ENCODE assay signal across 11 mouse cellular contexts in genomic region chr7:58626305-58627155, GRCm38 (mm10). TPM values are rescaled to one million over a fixed set of nuclear protein-coding genes. Genes with fewer than 3 reads are reported as not detected.
DNase-seq lines count a peak whose midpoint lies in the region; ATAC-seq and TF ChIP-seq lines count a peak whose summit lies in the region.
"Had no signal": no experiment of that assay in that cellular context is flagged by ENCODE, and none has a peak within 500 bp of the region (broad histone marks: within the 10 kb centered on the region; RNA-seq: fewer than 3 reads in every experiment).

No protein-coding gene starts in this region.

- no peaks in the 10 kb centered on the region for H3K27me3 ChIP-seq in hindbrain, embryonic 14.5 days (ENCODE audit: control insufficient read depth, insufficient read depth, low read length)
- no peaks in the 10 kb centered on the region for H3K27me3 ChIP-seq in hindbrain, embryonic 10.5 days (ENCODE audit: insufficient read depth, poor library complexity, severe bottlenecking)
- no peaks in the 10 kb centered on the region for H3K27me3 ChIP-seq in lung, embryonic 16.5 days (ENCODE audit: control insufficient read depth, insufficient read depth, low read depth, low read length)
- no peaks in the 10 kb centered on the region for H3K27me3 ChIP-seq in kidney, adult 2 months (replicated peaks; ENCODE audit: control insufficient read depth, insufficient read depth, low read length)

- H3K4me3 ChIP-seq in hindbrain, embryonic 14.5 days (replicated peaks; ENCODE audit: low read length), result no peak overlapping the region
- H3K4me3 ChIP-seq in hindbrain, embryonic 10.5 days, result no peak overlapping the region
- peak overlapping the region; percentile 53 for H3K4me3 ChIP-seq in gastrocnemius, adult 2 months
- H3K4me3 ChIP-seq in lung, embryonic 16.5 days (ENCODE audit: low read length), result no peak overlapping the region
- H3K4me3 ChIP-seq in kidney, adult 2 months (ENCODE audit: insufficient read depth, low read depth, low read length), result no peak overlapping the region
- H3K4me3 ChIP-seq: erythroblast, embryonic 14.5 days had no signal

- H3K27ac ChIP-seq in hindbrain, embryonic 14.5 days, result no peak overlapping the region
- H3K27ac ChIP-seq in hindbrain, embryonic 10.5 days, result no peak overlapping the region
- H3K27ac ChIP-seq in gastrocnemius, adult 2 months, result peak overlapping the region; percentile 75
- H3K27ac ChIP-seq in lung, embryonic 16.5 days (ENCODE audit: low read length), result peak overlapping the region; percentile 31; the same call in 1 of the 2 replicates
- H3K27ac ChIP-seq in kidney, adult 2 months (ENCODE audit: insufficient read depth, low read depth, low read length), result no peak overlapping the region
- H3K27ac ChIP-seq: macrophage had no signal

- DNase-seq in hindbrain, embryonic 14.5 days (ENCODE audit: low spot score), result peak; percentile 24
- DNase-seq in hindbrain, embryonic 10.5 days (ENCODE audit: low spot score), result no peak
- DNase-seq in NIH3T3 (ENCODE audit: low read depth), result peak; percentile 90
- peak; percentile 67 for DNase-seq in gastrocnemius, adult 2 months
- no peak for DNase-seq in embryo, embryonic 9.5 days (ENCODE audit: extremely low spot score)
- DNase-seq in layer of hippocampus, postnatal 36 days, result no peak
- no peak for DNase-seq in kidney, adult 2 months

- intact Hi-C loops in gastrocnemius, adult 2 months (cut with DNase I), result no loop called here

- 78% methylated on average over 9 of the region's 9 CpGs for WGBS in hindbrain, embryonic 14.5 days
- 87% methylated on average over 9 of the region's 9 CpGs for WGBS in hindbrain, embryonic 10.5 days
- WGBS in lung, embryonic 16.5 days, result 59% methylated on average over 9 of the region's 9 CpGs
- WGBS in kidney, adult 2 months, result 45% methylated on average over 9 of the region's 9 CpGs

- no peaks in the 10 kb centered on the region for H3K4me1 ChIP-seq in hindbrain, embryonic 14.5 days (replicated peaks; ENCODE audit: control insufficient read depth, insufficient read depth, low read length)
- H3K4me1 ChIP-seq in hindbrain, embryonic 10.5 days (replicated peaks), result no peaks in the 10 kb centered on the region
- H3K4me1 ChIP-seq in lung, embryonic 16.5 days (replicated peaks; ENCODE audit: control insufficient read depth, insufficient read depth, low read length), result peaks cover 3% of the 10 kb centered on the region; the same call in 1 of the 2 replicates
- H3K4me1 ChIP-seq in kidney, adult 2 months (ENCODE audit: control insufficient read depth, insufficient read depth, low read length), result no peaks in the 10 kb centered on the region

- ATAC-seq in hindbrain, embryonic 14.5 days (ENCODE audit: low FRiP score), result no peak
- peak; percentile 62 for ATAC-seq in lung, embryonic 16.5 days (ENCODE audit: low read depth)

- no peak for TF ChIP-seq CTCF in gastrocnemius, adult 2 months (IDR thresholded peaks at IDR 0.05)
- TF ChIP-seq CTCF in kidney, adult 2 months (conservative IDR thresholded peaks at IDR 0.05; ENCODE audit: insufficient read depth, insufficient read length, low read depth, low read length), result no peak

- TF ChIP-seq POLR2A in kidney, adult 2 months (IDR thresholded peaks at IDR 0.05; ENCODE audit: low read depth, low read length), result no peak

- no peaks in the 10 kb centered on the region for H3K36me3 ChIP-seq in hindbrain, embryonic 14.5 days (replicated peaks; ENCODE audit: control insufficient read depth, insufficient read depth)
- no peaks in the 10 kb centered on the region for H3K36me3 ChIP-seq in hindbrain, embryonic 10.5 days
- no peaks in the 10 kb centered on the region for H3K36me3 ChIP-seq in lung, embryonic 16.5 days (ENCODE audit: control insufficient read depth, insufficient read depth, low read length)
- H3K36me3 ChIP-seq in kidney, adult 2 months (ENCODE audit: control insufficient read depth, insufficient read depth, low read length), result no peaks in the 10 kb centered on the region
- H3K36me3 ChIP-seq: G1E had no signal

- H3K9me3 ChIP-seq in hindbrain, embryonic 14.5 days (ENCODE audit: control insufficient read depth, low read length), result no peaks in the 10 kb centered on the region
- H3K9me3 ChIP-seq in hindbrain, embryonic 10.5 days, result no peaks in the 10 kb centered on the region
- H3K9me3 ChIP-seq in lung, embryonic 16.5 days (ENCODE audit: control insufficient read depth, low read length), result no peaks in the 10 kb centered on the region
- H3K9me3 ChIP-seq: G1E had no signal

- no peak overlapping the region for H3K9ac ChIP-seq in hindbrain, embryonic 14.5 days
- H3K9ac ChIP-seq in lung, embryonic 16.5 days (ENCODE audit: low read length), result no peak overlapping the region

- no peak overlapping the region for H3K4me2 ChIP-seq in hindbrain, embryonic 14.5 days (replicated peaks)
- H3K4me2 ChIP-seq in lung, embryonic 16.5 days (ENCODE audit: low read depth, low read length), result no peak overlapping the region

RNA-seq across cellular contexts. Expression of gene Atp10a, which starts 29.4 kb away (rescaled TPM):
- 1.6 and 1.7 TPM in 2 replicates for polyA plus RNA-seq in hindbrain, embryonic 14.5 days (2014; fragmentation: Nextera tagmentation; extraction: Ambion mirVana)
- polyA plus RNA-seq in hindbrain, embryonic 10.5 days (2016; fragmentation: Nextera tagmentation; extraction: Ambion mirVana), result 1.7 and 2.3 TPM in 2 replicates
- 1 to 10 TPM; 1.3 to 2.0 TPM for total RNA-seq in gastrocnemius, adult 2 months (2021)
- 3.1 and 3.5 TPM in 2 replicates for polyA plus RNA-seq in lung, embryonic 16.5 days (2015; fragmentation: Nextera tagmentation; extraction: Ambion mirVana)
- total RNA-seq in layer of hippocampus, postnatal 36 days (2021), result 1 to 10 TPM; 6.8 to 7.9 TPM
- polyA plus RNA-seq in kidney, adult 2 months (2012; rRNA removed), result 1.5 TPM in 2 replicates
- total RNA-seq: G1E had no signal
- polyA plus RNA-seq: erythroblast, embryonic 14.5 days; G1E had no signal

Comparison
In these comparisons a context has a peak if more than half of its experiments do, and no peak if none do; other contexts are left out.
1. DNase-seq: peak in hindbrain, embryonic 14.5 days (single experiment), NIH3T3 (single experiment) and gastrocnemius, adult 2 months (single experiment); none in hindbrain, embryonic 10.5 days (single experiment), embryo, embryonic 9.5 days (single experiment), layer of hippocampus, postnatal 36 days (0 of 2) and kidney, adult 2 months (single experiment).
2. H3K27ac ChIP-seq: peak in gastrocnemius, adult 2 months (single experiment) and lung, embryonic 16.5 days (single experiment); none in hindbrain, embryonic 14.5 days (single experiment), hindbrain, embryonic 10.5 days (single experiment) and kidney, adult 2 months (single experiment).